Comparison of ENCODE assay signal across 23 mouse cellular contexts in the genomic region with DNA sequence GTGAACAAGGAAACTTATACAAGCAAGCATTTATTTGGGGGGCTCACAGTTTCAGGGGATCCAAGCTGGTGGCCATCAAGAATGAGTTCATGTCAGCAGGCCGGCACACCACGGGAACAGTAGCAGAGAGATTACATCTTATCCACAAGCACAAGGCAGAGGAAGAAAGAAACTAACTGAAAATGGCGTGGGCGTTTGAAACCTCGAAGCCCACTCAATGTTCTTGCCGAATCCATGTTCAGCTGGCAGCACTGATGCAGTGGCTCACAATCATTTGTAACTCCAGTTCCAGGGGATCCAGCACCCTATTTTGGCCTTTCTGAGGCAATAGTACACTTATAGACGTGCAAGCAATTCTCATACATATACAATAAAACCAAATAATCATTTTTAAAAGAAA.
"Had no signal": no experiment of that assay in that cellular context is flagged by ENCODE, and none has a peak within 500 bp of the region (broad histone marks: within the 10 kb centered on the region; RNA-seq: fewer than 3 reads in every experiment).

No protein-coding gene starts in this region.

- H3K4me2 ChIP-seq: intestine, embryonic 15.5 days; kidney, embryonic 15.5 days; limb, embryonic 12.5 days; limb, embryonic 15.5 days; liver, embryonic 11.5 days; lung, embryonic 14.5 days; midbrain, embryonic 12.5 days; midbrain, embryonic 15.5 days; neural tube, embryonic 12.5 days; neural tube, embryonic 15.5 days; stomach, embryonic 15.5 days had no signal

- H3K4me1 ChIP-seq: intestine, embryonic 15.5 days; neural tube, embryonic 12.5 days; stomach, embryonic 15.5 days had no signal

- ATAC-seq: intestine, embryonic 15.5 days; liver, postnatal 0 days; lung, postnatal 0 days; midbrain, embryonic 15.5 days had no signal

- H3K36me3 ChIP-seq: intestine, embryonic 15.5 days; kidney, embryonic 15.5 days; limb, embryonic 12.5 days; limb, embryonic 15.5 days; midbrain, embryonic 12.5 days; midbrain, embryonic 15.5 days; neural tube, embryonic 12.5 days; neural tube, embryonic 15.5 days; stomach, embryonic 15.5 days had no signal

- H3K9me3 ChIP-seq: intestine, embryonic 15.5 days; kidney, embryonic 15.5 days; limb, embryonic 12.5 days; limb, embryonic 15.5 days; midbrain, embryonic 12.5 days; midbrain, embryonic 15.5 days; neural tube, embryonic 12.5 days; neural tube, embryonic 15.5 days; stomach, embryonic 15.5 days had no signal

- H3K4me3 ChIP-seq: intestine, embryonic 15.5 days; kidney, embryonic 15.5 days; left cerebral cortex, adult 2 months; limb, embryonic 12.5 days; limb, embryonic 15.5 days; midbrain, embryonic 12.5 days; midbrain, embryonic 15.5 days; neural tube, embryonic 12.5 days; neural tube, embryonic 15.5 days; stomach, embryonic 15.5 days had no signal

- H3K27me3 ChIP-seq: intestine, embryonic 15.5 days; kidney, embryonic 15.5 days; limb, embryonic 15.5 days; midbrain, embryonic 12.5 days; midbrain, embryonic 15.5 days; neural tube, embryonic 12.5 days; neural tube, embryonic 15.5 days; stomach, embryonic 15.5 days had no signal

- H3K27ac ChIP-seq: intestine, embryonic 15.5 days; kidney, embryonic 15.5 days; left cerebral cortex, adult 2 months; limb, embryonic 12.5 days; limb, embryonic 15.5 days; liver, embryonic 14.5 days; macrophage; midbrain, embryonic 12.5 days; midbrain, embryonic 15.5 days; neural tube, embryonic 12.5 days; neural tube, embryonic 15.5 days; stomach, embryonic 15.5 days had no signal

- DNase-seq: kidney, adult 11 months; kidney, adult 8-10 months; kidney, postnatal 10 days; kidney, postnatal 4 days; liver, postnatal 0 days; lung, embryonic 14.5 days; right cerebral cortex, postnatal 14 days; thymus, adult 18-20 months; thymus, postnatal 36 days had no signal

- H3K9ac ChIP-seq: intestine, embryonic 15.5 days; kidney, embryonic 15.5 days; limb, embryonic 12.5 days; limb, embryonic 15.5 days; liver, embryonic 14.5 days; liver, postnatal 0 days; lung, embryonic 14.5 days; midbrain, embryonic 12.5 days; midbrain, embryonic 15.5 days; neural tube, embryonic 12.5 days; neural tube, embryonic 15.5 days; stomach, embryonic 15.5 days had no signal
